Mouse (Mus musculus) kidney, adult 8-10 months (tissue): ENCODE measurements around the gene Prkcg.

Experiments used
- DNase-seq, 2 experiments: peaks; one replicate each; pipeline ENCODE4 v3.0.0; 2022

The Prkcg gene

GRCm38 (mm10) chr7:3327961-3328360 is 39.0 kb downstream of the Prkcg start:
- no peak for DNase-seq

GRCm38 (mm10) chr7:3329776-3330546 is 41.0 kb downstream of the Prkcg start:
- peak; percentile 49 to 77 for DNase-seq

- no peak for DNase-seq
Measured at GRCm38 (mm10) chr7:3331171-3331570, 42.2 kb downstream of the Prkcg start.

- peak; percentile 19 to 36 for DNase-seq
Measured at GRCm38 (mm10) chr7:3331581-3332223, 42.7 kb downstream of the Prkcg start.

- no peak for DNase-seq
Measured at GRCm38 (mm10) chr7:3332224-3332615, 43.2 kb downstream of the Prkcg start.

- no peak for DNase-seq
Measured at GRCm38 (mm10) chr7:3332619-3333521, 43.9 kb downstream of the Prkcg start, which contains the start of gene Cacng7. Cacng7 (plus strand) TSS chr7:3332955.

- no peak for DNase-seq
Measured at GRCm38 (mm10) chr7:3333542-3333941, 44.6 kb downstream of the Prkcg start.

- no peak for DNase-seq
Measured at GRCm38 (mm10) chr7:3336412-3336811, 47.4 kb downstream of the Prkcg start.

GRCm38 (mm10) chr7:3338286-3338935 is 49.4 kb downstream of the Prkcg start:
- DNase-seq, result no peak

GRCm38 (mm10) chr7:3339010-3339409 is 50.0 kb downstream of the Prkcg start:
- DNase-seq, result no peak

GRCm38 (mm10) chr7:3343861-3344260 is 54.9 kb downstream of the Prkcg start:
- DNase-seq, result no peak

GRCm38 (mm10) chr7:3345301-3345700 is 56.3 kb downstream of the Prkcg start:
- no peak for DNase-seq

GRCm38 (mm10) chr7:3347366-3348287 is 58.6 kb downstream of the Prkcg start:
- DNase-seq, result no peak

GRCm38 (mm10) chr7:3348326-3348725 is 59.3 kb downstream of the Prkcg start:
- no peak for DNase-seq

GRCm38 (mm10) chr7:3349775-3350174 is 60.8 kb downstream of the Prkcg start:
- DNase-seq, result no peak

GRCm38 (mm10) chr7:3351536-3351935 is 62.6 kb downstream of the Prkcg start:
- no peak for DNase-seq

GRCm38 (mm10) chr7:3354850-3355249 is 65.9 kb downstream of the Prkcg start:
- DNase-seq, result no peak

- no peak for DNase-seq
Measured at GRCm38 (mm10) chr7:3360678-3361077, 71.7 kb downstream of the Prkcg start.

- DNase-seq, result no peak
Measured at GRCm38 (mm10) chr7:3365547-3366279, 76.7 kb downstream of the Prkcg start.

GRCm38 (mm10) chr7:3366705-3367516 is 77.9 kb downstream of the Prkcg start:
- DNase-seq, result no peak
